Mouse (Mus musculus) hindbrain, embryonic 11.5 days (tissue): ENCODE data around the gene 9130230L23Rik. TPM values are rescaled to one million over a fixed set of nuclear protein-coding genes. Genes with fewer than 3 reads are reported as not detected.

Experiments used
- ATAC-seq: fragments of 200-750 bp; cut with Nextera tagmentation; 2 replicates; pipeline ENCODE4 v1.8.0; 2017; ENCODE audit warnings: mild to moderate bottlenecking, moderate TSS enrichment, moderate library complexity; ENCODE audit not compliant: low FRiP score
- DNase-seq: peaks from one replicate; pipeline ENCODE4 v3.0.0-alpha.2; 2015; ENCODE audit warnings: low spot score
- H3K27ac ChIP-seq: fragments of 300-500 bp; sonication (generic); 2 replicates; pipeline ENCODE4 v1.5.1; 2014; ENCODE audit warnings: mild to moderate bottlenecking, low read depth, low read length
- H3K27me3 ChIP-seq: fragments of 300-500 bp; sonication (generic); 2 replicates; pipeline ENCODE4 v1.6.1; 2014; ENCODE audit warnings: mild to moderate bottlenecking, low read length, moderate library complexity, mixed read lengths; ENCODE audit not compliant: control insufficient read depth, insufficient read depth
- H3K36me3 ChIP-seq: fragments of 300-500 bp; sonication (generic); 2 replicates; pipeline ENCODE4 v1.6.1; 2014; ENCODE audit warnings: mild to moderate bottlenecking, low read length, moderate library complexity, mixed read lengths; ENCODE audit not compliant: control insufficient read depth, insufficient read depth
- H3K4me1 ChIP-seq: fragments of 300-500 bp; sonication (generic); replicated peaks from 2 replicates; pipeline ENCODE4 v1.6.1; 2014; ENCODE audit warnings: low read length, mixed read lengths; ENCODE audit not compliant: control insufficient read depth, insufficient read depth
- H3K4me2 ChIP-seq: fragments of 300-500 bp; sonication (generic); replicated peaks from 2 replicates; pipeline ENCODE4 v1.6.1; 2014; ENCODE audit warnings: mild to moderate bottlenecking, low read depth, low read length
- H3K4me3 ChIP-seq: fragments of 300-500 bp; sonication (generic); 2 replicates; pipeline ENCODE4 v1.5.1; 2014; ENCODE audit warnings: low read depth, low read length
- H3K9ac ChIP-seq: fragments of 300-500 bp; sonication (generic); 2 replicates; pipeline ENCODE4 v1.6.1; 2014; ENCODE audit warnings: low read depth, low read length
- H3K9me3 ChIP-seq: fragments of 300-500 bp; sonication (generic); 2 replicates; pipeline ENCODE4 v1.6.1; 2016; ENCODE audit warnings: low read length; ENCODE audit not compliant: control insufficient read depth
- WGBS: fragments of 180-500 bp; shearing (Covaris S2); extraction: QIAGEN DNeasy Blood & Tissue Kit; methylation state at CpG from one replicate; pipeline ENCODE4 v1.1.7; 2014; 5-methylcytosine and 5-hydroxymethylcytosine counted together
- polyA plus RNA-seq: library from polyadenylated mRNA; unstranded; fragments of >200 nt; fragmentation: Nextera tagmentation; extraction: Ambion mirVana; gene quantifications from 2 replicates; pipeline ENCODE4 v1.2.1, GENCODE M21; 2014

Gene 9130230L23Rik
- polyA plus RNA-seq, 1 experiment from 2014 or later, result 0.40 TPM

DNA sequence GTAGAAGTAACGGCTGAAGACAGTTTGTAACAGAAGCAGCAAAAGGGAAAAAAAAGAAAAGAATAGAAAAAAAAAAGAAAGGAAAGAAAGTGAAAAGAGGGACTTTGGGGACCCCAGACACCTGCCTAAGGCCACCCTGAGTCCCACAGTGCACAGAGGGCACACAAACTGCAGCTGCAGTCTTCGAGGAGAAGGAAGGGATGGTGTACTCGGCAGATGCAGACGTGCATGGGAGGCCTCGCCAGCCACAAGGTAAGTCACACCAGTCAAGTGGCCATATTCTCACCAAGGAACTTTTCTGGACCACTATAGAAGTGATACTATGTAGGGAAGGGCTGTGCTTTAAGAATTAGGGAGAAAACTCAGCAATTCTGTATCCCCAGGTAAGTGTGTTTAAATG, 69.3 kb downstream of the 9130230L23Rik start, which contains the start of gene Chrna9:
Gene Chrna9, plus strand, starts transcription at position 139 of the 400 bp plus-strand sequence.
- Histone ChIP-seq H3K4me2 (no peak within 1 kb of the TSS), H3K27me3 (no peaks in the 10 kb centered on the region), H3K4me1 (no peaks in the 10 kb centered on the region), H3K9ac (no peak within 1 kb of the TSS), H3K36me3 (no peaks in the 10 kb centered on the region), H3K9me3 (no peaks in the 10 kb centered on the region), H3K27ac (no peak within 1 kb of the TSS), H3K4me3 (no peak within 1 kb of the TSS)
- WGBS, result 88% methylated on average over 5 of the region's 5 CpGs
- ATAC-seq (no peak), DNase-seq (no peak)

- Histone ChIP-seq H3K9me3 (no peaks in the 10 kb centered on the region), H3K27me3 (no peaks in the 10 kb centered on the region), H3K36me3 (no peaks in the 10 kb centered on the region), H3K4me2 (no peak overlapping the region), H3K4me1 (no peaks in the 10 kb centered on the region), H3K4me3 (no peak overlapping the region), H3K27ac (no peak overlapping the region), H3K9ac (no peak overlapping the region)
- ATAC-seq, result no peak
- DNase-seq, result no peak
- WGBS, result 89% methylated on average over 2 of the region's 2 CpGs
Measured at GRCm38 (mm10) chr5:65933764-65934163, 70.3 kb downstream of the 9130230L23Rik start.

GRCm38 (mm10) chr5:65933258-65933657, 70.8 kb downstream of the 9130230L23Rik start:
- Histone ChIP-seq H3K27me3 (no peaks in the 10 kb centered on the region), H3K4me1 (no peaks in the 10 kb centered on the region), H3K9ac (no peak overlapping the region), H3K4me2 (no peak overlapping the region), H3K4me3 (no peak overlapping the region), H3K36me3 (no peaks in the 10 kb centered on the region), H3K9me3 (no peaks in the 10 kb centered on the region), H3K27ac (no peak overlapping the region)
- DNase-seq (no peak), ATAC-seq (no peak)
- 85% methylated on average over 4 of the region's 4 CpGs for whole genome bisulfite sequencing

DNA sequence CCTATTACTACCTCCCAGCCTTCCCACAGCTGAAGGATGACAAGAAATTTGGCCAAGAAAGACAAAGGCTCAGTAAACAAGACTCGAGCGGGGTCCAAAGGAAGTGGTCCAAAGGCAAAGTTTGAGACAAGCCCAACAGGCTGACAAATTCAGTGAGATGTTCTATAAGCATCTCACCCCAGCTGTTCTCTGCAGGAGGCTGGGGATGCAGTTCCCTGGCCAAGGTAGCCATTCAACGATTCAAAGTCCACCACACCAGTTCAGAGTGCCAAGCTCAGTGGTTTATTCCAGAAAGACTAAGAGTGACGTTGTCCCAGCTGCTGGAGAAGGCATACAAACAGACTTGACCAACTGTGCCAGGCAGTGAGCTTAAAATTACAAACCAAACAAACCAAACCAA, 73.9 kb downstream of the 9130230L23Rik start:
- no peaks in the 10 kb centered on the region for H3K27me3 ChIP-seq
- DNase-seq (no peak), ATAC-seq (no peak)
- H3K9ac ChIP-seq, result no peak overlapping the region
- WGBS, result 78% methylated on average over 4 of the region's 4 CpGs
- no peaks in the 10 kb centered on the region for H3K9me3 ChIP-seq
- H3K36me3 ChIP-seq, result no peaks in the 10 kb centered on the region
- no peak overlapping the region for H3K27ac ChIP-seq
- H3K4me1 ChIP-seq, result no peaks in the 10 kb centered on the region
- no peak overlapping the region for H3K4me2 ChIP-seq
- no peak overlapping the region for H3K4me3 ChIP-seq

Other genes starting within 250 kb of the 9130230L23Rik start
- gene N4bp2, start 240.8 kb downstream of the 9130230L23Rik start, polyA plus RNA-seq, result 39.6 and 55.7 TPM in 2 replicates
- 0.09 and 0.52 TPM in 2 replicates for gene Rhoh, start 143.1 kb downstream of the 9130230L23Rik start, polyA plus RNA-seq
- gene Chrna9, start 69.4 kb downstream of the 9130230L23Rik start, polyA plus RNA-seq, result 0.20 and 0.70 TPM in 2 replicates
- 6.7 and 8.6 TPM in 2 replicates for gene Rbm47, start 168.8 kb upstream of the 9130230L23Rik start, polyA plus RNA-seq